Mouse (Mus musculus) G1E (cell line): ENCODE measurements around the gene Rreb1. TPM values are rescaled to one million over a fixed set of nuclear protein-coding genes. Genes with fewer than 3 reads are reported as not detected.
A peak's percentile ranks its signal among the peaks of the same experiment; 100 is the strongest.

Experiments
- ATAC-seq: 2 replicates; pipeline ENCODE4 v1.8.0; 2016; ENCODE audit warnings: mild to moderate bottlenecking; ENCODE audit not compliant: insufficient number of reproducible peaks, poor library complexity, low FRiP score, severe bottlenecking; ENCODE audit errors: extremely low read depth
- DNase-seq: peaks from one replicate; pipeline ENCODE4 v3.0.0; 2012; ENCODE audit warnings: low spot score
- H3K27me3 ChIP-seq: 2 replicates; pipeline ENCODE4 v1.6.1; 2012; ENCODE audit warnings: mild to moderate bottlenecking, low read length, inconsistent platforms; ENCODE audit not compliant: insufficient read depth
- H3K36me3 ChIP-seq: replicated peaks from 2 replicates; pipeline ENCODE3; 2012; ENCODE audit warnings: mild to moderate bottlenecking, inconsistent platforms
- H3K4me1 ChIP-seq: 2 replicates; pipeline ENCODE4 v1.6.1; 2012; ENCODE audit warnings: low read depth, low read length, inconsistent platforms, mixed read lengths; ENCODE audit not compliant: insufficient read depth
- H3K4me3 ChIP-seq: 2 replicates; pipeline ENCODE4 v1.5.1; 2012; ENCODE audit warnings: low read depth, mild to moderate bottlenecking, inconsistent platforms, low read length, moderate library complexity, mixed read lengths
- H3K9me3 ChIP-seq: replicated peaks from 2 replicates; pipeline ENCODE4 v1.6.1; 2012; ENCODE audit warnings: inconsistent platforms
- CTCF ChIP-seq: IDR thresholded peaks from 2 replicates; pipeline ENCODE4 v1.5.1; 2012; ENCODE audit warnings: low read depth, low read length, inconsistent platforms, mixed read lengths
- GATA1 ChIP-seq: IDR thresholded peaks from 2 replicates; pipeline ENCODE4 v1.6.1; 2012; ENCODE audit warnings: borderline replicate concordance, low read length, inconsistent platforms, mixed read lengths
- GATA2 ChIP-seq: IDR thresholded peaks from 2 replicates; pipeline ENCODE4 v1.6.1; 2012; ENCODE audit warnings: low read depth, low read length, inconsistent platforms, borderline replicate concordance
- POLR2AphosphoS5 ChIP-seq: IDR thresholded peaks from 2 replicates; pipeline ENCODE4 v1.6.1; 2012; ENCODE audit warnings: low read depth, low read length, inconsistent platforms; ENCODE audit not compliant: insufficient replicate concordance
- TAL1 ChIP-seq: conservative IDR thresholded peaks from 2 replicates; pipeline ENCODE4 v1.6.1; 2012; ENCODE audit warnings: low read depth, low read length, inconsistent platforms, mixed read lengths
- polyA plus RNA-seq: library from polyadenylated mRNA; stranded (reverse); fragments of >175 nt; gene quantifications from 2 replicates; pipeline ENCODE4 v1.2.3, GENCODE M21; 2012
- total RNA-seq, 2 experiments: library from RNA; stranded (forward) in 1 of 2; stranded (reverse) in 1 of 2; fragments of 200-1000 nt in 1 of 2; fragments of >200 nt in 1 of 2; fragmentation: Nextera tagmentation in 1 of 2; gene quantifications; 2 replicates each; pipeline ENCODE4 v1.2.3; 2014 to 2017

Rreb1 gene
- total and polyA plus RNA-seq, 3 experiments: 16.8 to 122 (median 87.2) TPM

GRCm38 (mm10) chr13:37803244-37803643, 25.0 kb downstream of the Rreb1 start:
- H3K9me3 ChIP-seq: no peaks in the 10 kb centered on the region
- H3K36me3 ChIP-seq: no peaks in the 10 kb centered on the region
- no peak for ATAC-seq
- H3K4me1 ChIP-seq: peaks cover 26% of the 10 kb centered on the region
- no peak for DNase-seq
- peaks cover 18% of the 10 kb centered on the region for H3K27me3 ChIP-seq
- H3K4me3 ChIP-seq: no peak overlapping the region
- TF ChIP-seq POLR2AphosphoS5 (no peak), CTCF (no peak), TAL1 (no peak), GATA2 (no peak), GATA1 (no peak)

DNA sequence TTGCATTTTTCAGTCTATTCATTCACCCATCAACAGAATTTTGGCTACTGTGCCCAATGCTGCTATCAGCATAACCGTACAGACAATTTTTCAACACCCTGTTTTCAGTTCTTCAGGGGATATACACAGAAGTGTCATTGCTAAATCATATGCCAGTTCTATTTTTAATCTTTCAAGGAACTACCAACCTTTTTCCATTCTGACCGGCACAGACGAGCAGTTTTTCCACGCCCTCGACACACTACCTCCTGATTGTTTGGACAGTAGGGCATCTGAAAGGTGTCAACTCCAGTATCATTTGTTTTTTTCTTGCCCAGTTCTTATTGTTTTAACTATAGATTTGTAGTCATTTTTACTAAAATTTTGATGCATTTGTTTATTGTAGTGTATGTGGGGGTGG, 25.8 kb downstream of the Rreb1 start:
- ATAC-seq (no peak), DNase-seq (no peak)
- H3K36me3 ChIP-seq: no peaks in the 10 kb centered on the region
- peaks cover 26% of the 10 kb centered on the region for H3K4me1 ChIP-seq
- H3K4me3 ChIP-seq: no peak overlapping the region
- H3K27me3 ChIP-seq: peaks cover 13% of the 10 kb centered on the region
- TF ChIP-seq TAL1: no peak
- no peak for TF ChIP-seq CTCF
- no peak for TF ChIP-seq GATA2
- no peak for TF ChIP-seq POLR2AphosphoS5
- TF ChIP-seq GATA1: no peak
- no peaks in the 10 kb centered on the region for H3K9me3 ChIP-seq

DNA sequence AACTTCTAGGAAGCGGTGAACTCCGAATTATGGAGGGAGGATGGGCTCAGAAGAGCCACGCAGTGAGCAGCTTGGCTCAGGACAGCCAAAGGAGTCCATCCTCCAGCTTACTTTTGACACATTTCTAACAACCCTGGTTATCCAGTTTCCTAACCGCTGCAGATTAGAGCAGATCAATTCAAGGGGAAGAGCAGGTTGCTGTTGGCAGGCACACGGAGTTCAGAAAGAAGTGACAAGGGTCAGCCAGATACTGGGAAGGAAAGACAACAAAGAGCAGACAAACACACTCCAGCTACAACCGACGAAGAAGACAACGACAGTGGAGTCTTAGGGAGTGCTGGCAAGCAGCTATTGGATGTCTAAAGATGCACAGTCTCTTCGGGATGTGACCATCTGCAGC, 36.8 kb downstream of the Rreb1 start:
- no peak for ATAC-seq
- Histone ChIP-seq H3K4me3 (no peak overlapping the region), H3K36me3 (no peaks in the 10 kb centered on the region), H3K9me3 (no peaks in the 10 kb centered on the region), H3K27me3 (peaks cover 13% of the 10 kb centered on the region), H3K4me1 (peaks cover 11% of the 10 kb centered on the region)
- TF ChIP-seq GATA2: no peak
- no peak for TF ChIP-seq TAL1
- TF ChIP-seq GATA1: no peak
- TF ChIP-seq CTCF: no peak
- no peak for TF ChIP-seq POLR2AphosphoS5
- no peak for DNase-seq

GRCm38 (mm10) chr13:37816736-37817135, 38.5 kb downstream of the Rreb1 start:
- Histone ChIP-seq H3K4me3 (no peak overlapping the region), H3K4me1 (peaks cover 18% of the 10 kb centered on the region), H3K27me3 (peaks cover 13% of the 10 kb centered on the region), H3K9me3 (no peaks in the 10 kb centered on the region), H3K36me3 (no peaks in the 10 kb centered on the region)
- ATAC-seq: no peak
- no peak for DNase-seq
- TF ChIP-seq CTCF: no peak
- no peak for TF ChIP-seq GATA2
- no peak for TF ChIP-seq GATA1
- TF ChIP-seq POLR2AphosphoS5: no peak
- TF ChIP-seq TAL1: no peak

DNA sequence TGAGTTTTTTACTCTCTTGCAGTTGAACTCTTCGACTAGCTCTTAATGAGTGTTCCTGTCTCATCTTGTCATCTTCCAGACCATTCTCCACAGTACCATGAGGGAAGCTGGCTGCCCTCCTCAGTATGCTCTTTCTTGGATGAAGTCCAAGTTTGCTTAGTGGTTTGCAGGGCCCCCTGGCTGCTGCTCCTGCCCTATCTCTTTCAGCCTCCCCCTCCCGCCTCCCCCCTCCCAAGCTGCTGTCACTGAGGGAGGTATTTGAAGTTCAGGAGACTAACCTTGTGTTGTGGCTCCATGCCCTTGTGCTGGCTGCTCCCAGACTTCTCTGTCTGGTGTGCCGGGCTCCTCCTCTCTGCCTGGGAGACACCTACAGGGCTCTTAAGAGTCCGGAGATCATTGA, 43.2 kb downstream of the Rreb1 start:
- DNase-seq (no peak), ATAC-seq (no peak)
- no peak overlapping the region for H3K4me3 ChIP-seq
- H3K27me3 ChIP-seq: peaks cover 7% of the 10 kb centered on the region
- peaks cover 33% of the 10 kb centered on the region for H3K4me1 ChIP-seq
- no peaks in the 10 kb centered on the region for H3K9me3 ChIP-seq
- TF ChIP-seq CTCF (no peak), TAL1 (no peak), POLR2AphosphoS5 (no peak), GATA1 (no peak), GATA2 (no peak)
- H3K36me3 ChIP-seq: no peaks in the 10 kb centered on the region

GRCm38 (mm10) chr13:37824331-37824920, 46.2 kb downstream of the Rreb1 start:
- Histone ChIP-seq H3K9me3 (no peaks in the 10 kb centered on the region), H3K4me1 (peaks cover 45% of the 10 kb centered on the region), H3K27me3 (no peaks in the 10 kb centered on the region), H3K4me3 (peak overlapping the region; percentile 97; the same call in 1 of the 2 replicates), H3K36me3 (peaks cover 4% of the 10 kb centered on the region)
- TF ChIP-seq POLR2AphosphoS5 (no peak), TAL1 (no peak), GATA2 (no peak), GATA1 (no peak), CTCF (no peak)
- ATAC-seq: no peak
- DNase-seq: no peak
